Mouse (Mus musculus) CH12.LX (cell line): ENCODE measurements around the gene Trpv3.

Experiments used
- CTCF ChIP-seq, 2 experiments: IDR thresholded peaks in 1 of 2; conservative IDR thresholded peaks in 1 of 2; 2 replicates each; pipeline ENCODE4 v1.5.1; 2011 to 2012; ENCODE audit warnings: low read depth in 2 of 2, low read length in 2 of 2, improper control_type of control experiment in 1 of 2, inconsistent platforms in 1 of 2, mild to moderate bottlenecking in 1 of 2, moderate library complexity in 1 of 2
- EP300 ChIP-seq: IDR thresholded peaks from 2 replicates; pipeline ENCODE4 v1.6.1; 2011; ENCODE audit warnings: low read length, improper control_type of control experiment
- ETS1 ChIP-seq: conservative IDR thresholded peaks from 2 replicates; pipeline ENCODE4 v1.6.1; 2012; ENCODE audit warnings: low read depth, mild to moderate bottlenecking, inconsistent platforms, low read length, improper control_type of control experiment, moderate library complexity
- HCFC1 ChIP-seq: IDR thresholded peaks from 2 replicates; pipeline ENCODE4 v1.6.1; 2012; ENCODE audit warnings: low read depth, mild to moderate bottlenecking, inconsistent platforms, low read length, improper control_type of control experiment
- JUN ChIP-seq: IDR thresholded peaks from 2 replicates; pipeline ENCODE4 v1.6.1; 2011; ENCODE audit warnings: low read depth, mild to moderate bottlenecking, low read length, improper control_type of control experiment, moderate library complexity; ENCODE audit not compliant: insufficient read depth
- MAZ ChIP-seq: IDR thresholded peaks from 2 replicates; pipeline ENCODE4 v1.6.1; 2012; ENCODE audit warnings: low read depth, mild to moderate bottlenecking, inconsistent platforms, low read length, improper control_type of control experiment, moderate library complexity
- MXI1 ChIP-seq: IDR thresholded peaks from 2 replicates; pipeline ENCODE4 v1.6.1; 2011; ENCODE audit warnings: mild to moderate bottlenecking, low read depth, low read length, improper control_type of control experiment
- ZC3H11A ChIP-seq: IDR thresholded peaks from 2 replicates; pipeline ENCODE4 v1.6.1; 2012; ENCODE audit warnings: low read depth, mild to moderate bottlenecking, inconsistent platforms, low read length, improper control_type of control experiment

DNA sequence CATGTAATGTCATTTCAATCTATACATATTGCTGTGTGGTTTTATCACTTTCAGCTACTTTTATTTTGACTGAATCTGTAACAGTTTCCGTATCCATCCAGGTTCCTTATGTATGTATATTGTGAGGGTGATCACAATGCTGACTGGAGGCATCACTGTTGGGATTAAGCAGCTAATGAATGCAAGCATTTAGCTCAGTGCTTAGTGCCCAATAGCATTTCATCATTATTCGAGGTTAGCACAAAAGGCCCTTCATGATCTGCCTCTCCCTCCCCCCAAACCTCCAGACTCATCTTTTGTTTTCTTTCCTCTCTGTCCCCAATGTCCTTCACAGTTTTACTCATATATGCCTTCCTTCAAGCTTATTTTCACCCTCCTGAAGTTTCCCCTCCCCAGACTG, 35.9 kb downstream of the Trpv3 start:
- TF ChIP-seq ETS1 (no peak), HCFC1 (no peak), JUN (no peak), CTCF (conservative IDR thresholded peaks at IDR 0.05 in 1 of 2, IDR thresholded peaks at IDR 0.05 in 1 of 2; ENCODE audit: low read depth in 2 of 2, low read length in 2 of 2) (no peak), MXI1 (no peak), EP300 (no peak), MAZ (no peak), ZC3H11A (no peak)
